ENCODE assay signal across 11 mouse cellular contexts in the genomic region with DNA sequence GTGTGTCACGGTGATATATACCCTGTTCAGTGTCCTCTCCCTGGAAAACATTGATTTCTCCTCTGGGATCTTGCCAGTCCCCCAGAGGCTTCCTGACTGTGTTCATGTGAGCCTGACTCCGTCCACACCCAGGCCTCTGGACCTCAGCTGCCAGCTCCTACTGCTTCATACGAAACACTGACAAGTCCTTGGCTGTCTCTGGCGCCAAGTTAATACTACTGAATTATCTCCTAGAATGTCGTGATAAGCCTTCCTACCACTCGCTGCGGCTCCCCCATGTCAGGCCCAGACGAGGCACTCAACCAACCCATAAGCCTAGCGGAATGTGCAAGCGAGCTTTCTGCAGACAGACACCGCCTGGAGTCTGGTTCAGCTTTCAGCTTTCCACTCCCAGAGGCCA.
A peak's percentile ranks its signal among the peaks of the same experiment; 100 is the strongest.
DNase-seq lines count a peak whose midpoint lies in the region; ATAC-seq and TF ChIP-seq lines count a peak whose summit lies in the region.
"Had no signal": no experiment of that assay in that cellular context is flagged by ENCODE, and none has a peak within 500 bp of the region (broad histone marks: within the 10 kb centered on the region; RNA-seq: fewer than 3 reads in every experiment).

No protein-coding gene starts in this region.

- no peak for TF ChIP-seq CTCF in hindbrain, postnatal 0 days (IDR thresholded peaks at IDR 0.05; ENCODE audit: low read depth)

- H3K4me3 ChIP-seq in hindbrain, postnatal 0 days (ENCODE audit: low read length) = no peak overlapping the region
- H3K4me3 ChIP-seq in hindbrain, embryonic 12.5 days = no peak overlapping the region
- H3K4me3 ChIP-seq in midbrain, embryonic 14.5 days (replicated peaks; ENCODE audit: low read depth, low read length) = no peak overlapping the region
- no peak overlapping the region for H3K4me3 ChIP-seq in midbrain, embryonic 15.5 days
- no peak overlapping the region for H3K4me3 ChIP-seq in intestine, embryonic 16.5 days (ENCODE audit: low read length)
- no peak overlapping the region for H3K4me3 ChIP-seq in stomach, embryonic 16.5 days (replicated peaks; ENCODE audit: low read length)

- 54% methylated on average over 11 of the region's 11 CpGs for WGBS in hindbrain, postnatal 0 days
- WGBS in hindbrain, embryonic 12.5 days = 75% methylated on average over 11 of the region's 11 CpGs
- 78% methylated on average over 11 of the region's 11 CpGs for WGBS in midbrain, embryonic 14.5 days
- 67% methylated on average over 11 of the region's 11 CpGs for WGBS in midbrain, embryonic 15.5 days
- WGBS in intestine, embryonic 16.5 days = 38% methylated on average over 11 of the region's 11 CpGs
- 35% methylated on average over 11 of the region's 11 CpGs for WGBS in stomach, embryonic 16.5 days

- H3K36me3 ChIP-seq in hindbrain, postnatal 0 days (ENCODE audit: insufficient read depth, low read length) = no peaks in the 10 kb centered on the region
- H3K36me3 ChIP-seq in hindbrain, embryonic 12.5 days = no peaks in the 10 kb centered on the region
- no peaks in the 10 kb centered on the region for H3K36me3 ChIP-seq in midbrain, embryonic 14.5 days (ENCODE audit: control insufficient read depth, insufficient read depth, low read length)
- no peaks in the 10 kb centered on the region for H3K36me3 ChIP-seq in midbrain, embryonic 15.5 days (replicated peaks)
- no peaks in the 10 kb centered on the region for H3K36me3 ChIP-seq in intestine, embryonic 16.5 days (ENCODE audit: control insufficient read depth, insufficient read depth, low read length)
- H3K36me3 ChIP-seq in stomach, embryonic 16.5 days (ENCODE audit: control insufficient read depth, insufficient read depth, low read length) = no peaks in the 10 kb centered on the region

- no peak overlapping the region for H3K9ac ChIP-seq in hindbrain, postnatal 0 days (replicated peaks; ENCODE audit: low read length)
- H3K9ac ChIP-seq in hindbrain, embryonic 12.5 days = no peak overlapping the region
- H3K9ac ChIP-seq in midbrain, embryonic 14.5 days (replicated peaks; ENCODE audit: low read length) = no peak overlapping the region
- no peak overlapping the region for H3K9ac ChIP-seq in midbrain, embryonic 15.5 days
- no peak overlapping the region for H3K9ac ChIP-seq in intestine, embryonic 16.5 days (ENCODE audit: low read depth, low read length)
- no peak overlapping the region for H3K9ac ChIP-seq in stomach, embryonic 16.5 days (ENCODE audit: low read length)

- no peaks in the 10 kb centered on the region for H3K9me3 ChIP-seq in hindbrain, postnatal 0 days (ENCODE audit: low read length)
- no peaks in the 10 kb centered on the region for H3K9me3 ChIP-seq in hindbrain, embryonic 12.5 days (replicated peaks)
- H3K9me3 ChIP-seq in midbrain, embryonic 14.5 days (ENCODE audit: control insufficient read depth, low read length) = no peaks in the 10 kb centered on the region
- no peaks in the 10 kb centered on the region for H3K9me3 ChIP-seq in midbrain, embryonic 15.5 days
- no peaks in the 10 kb centered on the region for H3K9me3 ChIP-seq in intestine, embryonic 16.5 days (ENCODE audit: control insufficient read depth, low read length)
- H3K9me3 ChIP-seq in stomach, embryonic 16.5 days (replicated peaks; ENCODE audit: control insufficient read depth, low read length) = no peaks in the 10 kb centered on the region

- no peak for ATAC-seq in hindbrain, postnatal 0 days
- ATAC-seq in hindbrain, embryonic 12.5 days (ENCODE audit: low FRiP score) = no peak
- no peak for ATAC-seq in midbrain, embryonic 14.5 days (ENCODE audit: low FRiP score, low TSS enrichment)
- no peak for ATAC-seq in midbrain, embryonic 15.5 days (replicated peaks)
- ATAC-seq in intestine, embryonic 16.5 days = peak; percentile 70
- ATAC-seq in stomach, embryonic 16.5 days (ENCODE audit: insufficient read depth, low FRiP score) = peak; percentile 78
- ATAC-seq: activated CD4-positive, CD25-positive, alpha-beta regulatory T cell, adult 4 months; forebrain, embryonic 16.5 days had no signal

- no peak overlapping the region for H3K27ac ChIP-seq in hindbrain, postnatal 0 days
- H3K27ac ChIP-seq in hindbrain, embryonic 12.5 days = no peak overlapping the region
- no peak overlapping the region for H3K27ac ChIP-seq in midbrain, embryonic 14.5 days (replicated peaks; ENCODE audit: low read depth, low read length)
- no peak overlapping the region for H3K27ac ChIP-seq in midbrain, embryonic 15.5 days
- no peak overlapping the region for H3K27ac ChIP-seq in intestine, embryonic 16.5 days (ENCODE audit: low read length)
- peak overlapping the region; percentile 65 for H3K27ac ChIP-seq in stomach, embryonic 16.5 days (ENCODE audit: low read length)

- no peak overlapping the region for H3K4me2 ChIP-seq in hindbrain, postnatal 0 days (ENCODE audit: low read depth, low read length)
- H3K4me2 ChIP-seq in hindbrain, embryonic 12.5 days (replicated peaks) = no peak overlapping the region
- H3K4me2 ChIP-seq in midbrain, embryonic 14.5 days (ENCODE audit: low read length) = no peak overlapping the region
- no peak overlapping the region for H3K4me2 ChIP-seq in midbrain, embryonic 15.5 days
- no peak overlapping the region for H3K4me2 ChIP-seq in intestine, embryonic 16.5 days (ENCODE audit: low read depth, low read length)
- H3K4me2 ChIP-seq in stomach, embryonic 16.5 days (ENCODE audit: low read depth, low read length) = no peak overlapping the region

- no peaks in the 10 kb centered on the region for H3K27me3 ChIP-seq in hindbrain, postnatal 0 days (ENCODE audit: insufficient read depth, low read length)
- H3K27me3 ChIP-seq in hindbrain, embryonic 12.5 days = no peaks in the 10 kb centered on the region
- no peaks in the 10 kb centered on the region for H3K27me3 ChIP-seq in midbrain, embryonic 14.5 days (ENCODE audit: control insufficient read depth, insufficient read depth, low read length)
- H3K27me3 ChIP-seq in midbrain, embryonic 15.5 days (replicated peaks) = no peaks in the 10 kb centered on the region
- H3K27me3 ChIP-seq in intestine, embryonic 16.5 days (replicated peaks; ENCODE audit: control insufficient read depth, insufficient read depth, low read length) = no peaks in the 10 kb centered on the region
- no peaks in the 10 kb centered on the region for H3K27me3 ChIP-seq in stomach, embryonic 16.5 days (ENCODE audit: control insufficient read depth, insufficient read depth, low read length)

- peak; percentile 11 for DNase-seq in hindbrain, postnatal 0 days (ENCODE audit: low spot score)
- peak; percentile 10 for DNase-seq in midbrain, embryonic 14.5 days
- DNase-seq in cerebellum, adult 11-12 months = no peak
- DNase-seq: right cerebral cortex, postnatal 4 days; thymus, postnatal 25 days had no signal

- H3K4me1 ChIP-seq in hindbrain, postnatal 0 days (ENCODE audit: insufficient read depth, low read length) = no peaks in the 10 kb centered on the region
- H3K4me1 ChIP-seq in hindbrain, embryonic 12.5 days = peaks cover 12% of the 10 kb centered on the region; the same call in 1 of the 2 replicates
- no peaks in the 10 kb centered on the region for H3K4me1 ChIP-seq in midbrain, embryonic 14.5 days (ENCODE audit: control insufficient read depth, insufficient read depth, low read length)
- H3K4me1 ChIP-seq in midbrain, embryonic 15.5 days = no peaks in the 10 kb centered on the region
- H3K4me1 ChIP-seq in intestine, embryonic 16.5 days (ENCODE audit: control insufficient read depth, insufficient read depth, low read length) = peaks cover 10% of the 10 kb centered on the region; the same call in 1 of the 2 replicates
- peaks cover 10% of the 10 kb centered on the region for H3K4me1 ChIP-seq in stomach, embryonic 16.5 days (ENCODE audit: control insufficient read depth, insufficient read depth, low read length)

Comparison
In these comparisons a context has a peak if more than half of its experiments do, and no peak if none do; other contexts are left out.
1. ATAC-seq: peak in intestine, embryonic 16.5 days (single experiment) and stomach, embryonic 16.5 days (single experiment); none in hindbrain, postnatal 0 days (single experiment), hindbrain, embryonic 12.5 days (single experiment), midbrain, embryonic 14.5 days (single experiment) and midbrain, embryonic 15.5 days (single experiment).